Mouse (Mus musculus): Measurements from ENCODE around the gene Ccni. TPM values are rescaled to one million over a fixed set of nuclear protein-coding genes. Genes with fewer than 3 reads are reported as not detected.
A peak's percentile ranks its signal among the peaks of the same experiment; 100 is the strongest.

The Ccni gene
- 115 and 119 TPM in 2 replicates for polyA plus RNA-seq (2015; fragmentation: Nextera tagmentation; extraction: Ambion mirVana)

GRCm38 (mm10) chr5:93206109-93207005 lies at the start of gene Ccni, which contains the start of gene 2010109A12Rik:
TSS of gene Ccni (minus strand) at chr5:93206495.
TSS of gene 2010109A12Rik (plus strand) at chr5:93206518.
- Histone ChIP-seq H3K27me3 (replicated peaks) (no peaks in the 10 kb centered on the region), H3K27ac (replicated peaks) (peak within 1 kb of the TSS; percentile 92), H3K9me3 (replicated peaks) (no peaks in the 10 kb centered on the region), H3K4me2 (peak within 1 kb of the TSS; percentile 74), H3K9ac (replicated peaks) (peak within 1 kb of the TSS; percentile 88), H3K4me1 (peaks cover 23% of the 10 kb centered on the region), H3K4me3 (replicated peaks) (peak within 1 kb of the TSS; percentile 90), H3K36me3 (no peaks in the 10 kb centered on the region; the same call in 1 of the 2 replicates)
- under 1% methylated on average over 79 of the region's 79 CpGs for WGBS
- ATAC-seq (ENCODE audit: low FRiP score): peak; percentile 97

- Histone ChIP-seq H3K36me3 (no peaks in the 10 kb centered on the region), H3K9me3 (replicated peaks) (no peaks in the 10 kb centered on the region), H3K9ac (replicated peaks) (no peak overlapping the region), H3K27me3 (replicated peaks) (no peaks in the 10 kb centered on the region), H3K4me3 (replicated peaks) (no peak overlapping the region), H3K27ac (replicated peaks) (no peak overlapping the region), H3K4me2 (no peak overlapping the region), H3K4me1 (no peaks in the 10 kb centered on the region)
- no peak for ATAC-seq (ENCODE audit: low FRiP score)
- 87% methylated on average over 5 of the region's 5 CpGs for WGBS
Observed at GRCm38 (mm10) chr5:93255759-93256265, 49.5 kb upstream of the Ccni start.

- no peaks in the 10 kb centered on the region for H3K4me1 ChIP-seq
- H3K27ac ChIP-seq (replicated peaks): no peak overlapping the region
- H3K4me2 ChIP-seq: no peak overlapping the region
- no peaks in the 10 kb centered on the region for H3K27me3 ChIP-seq (replicated peaks)
- H3K4me3 ChIP-seq (replicated peaks): no peak overlapping the region
- no peaks in the 10 kb centered on the region for H3K9me3 ChIP-seq (replicated peaks)
- H3K9ac ChIP-seq (replicated peaks): no peak overlapping the region
- no peaks in the 10 kb centered on the region for H3K36me3 ChIP-seq
- WGBS: 88% methylated on average over 12 of the region's 12 CpGs
- no peak for ATAC-seq (ENCODE audit: low FRiP score)
Observed at GRCm38 (mm10) chr5:93251001-93251760, 44.9 kb upstream of the Ccni start.

GRCm38 (mm10) chr5:93249940-93250578 lies 43.8 kb upstream of the Ccni start:
- 82% methylated on average over 6 of the region's 6 CpGs for WGBS

GRCm38 (mm10) chr5:93245280-93245679 lies 39.0 kb upstream of the Ccni start:
- 37% methylated on average over 2 of the region's 2 CpGs for WGBS
- Histone ChIP-seq H3K9me3 (replicated peaks) (no peaks in the 10 kb centered on the region), H3K4me1 (no peaks in the 10 kb centered on the region), H3K9ac (replicated peaks) (no peak overlapping the region), H3K27ac (replicated peaks) (no peak overlapping the region), H3K27me3 (replicated peaks) (no peaks in the 10 kb centered on the region), H3K4me2 (no peak overlapping the region), H3K36me3 (no peaks in the 10 kb centered on the region), H3K4me3 (replicated peaks) (no peak overlapping the region)
- ATAC-seq (ENCODE audit: low FRiP score): peak; percentile 53

More at GRCm38 (mm10) chr5:93249940-93250578, 43.8 kb upstream of the Ccni start:
- Histone ChIP-seq H3K4me1 (no peaks in the 10 kb centered on the region), H3K36me3 (no peaks in the 10 kb centered on the region), H3K4me2 (no peak overlapping the region), H3K27ac (replicated peaks) (no peak overlapping the region), H3K9me3 (replicated peaks) (no peaks in the 10 kb centered on the region), H3K9ac (replicated peaks) (no peak overlapping the region), H3K4me3 (replicated peaks) (no peak overlapping the region), H3K27me3 (replicated peaks) (no peaks in the 10 kb centered on the region)
- no peak for ATAC-seq (ENCODE audit: low FRiP score)

- ATAC-seq (ENCODE audit: low FRiP score): no peak
- Histone ChIP-seq H3K4me1 (no peaks in the 10 kb centered on the region), H3K4me2 (no peak overlapping the region), H3K9ac (replicated peaks) (no peak overlapping the region), H3K9me3 (replicated peaks) (no peaks in the 10 kb centered on the region), H3K27ac (replicated peaks) (no peak overlapping the region), H3K4me3 (replicated peaks) (no peak overlapping the region), H3K27me3 (replicated peaks) (no peaks in the 10 kb centered on the region), H3K36me3 (no peaks in the 10 kb centered on the region)
- WGBS: 84% methylated on average over 8 of the region's 8 CpGs
Observed at GRCm38 (mm10) chr5:93239590-93240544, 33.6 kb upstream of the Ccni start.

- Histone ChIP-seq H3K27me3 (replicated peaks) (no peaks in the 10 kb centered on the region), H3K4me1 (no peaks in the 10 kb centered on the region), H3K36me3 (no peaks in the 10 kb centered on the region), H3K4me2 (no peak overlapping the region), H3K9ac (replicated peaks) (no peak overlapping the region), H3K9me3 (replicated peaks) (no peaks in the 10 kb centered on the region), H3K27ac (replicated peaks) (no peak overlapping the region), H3K4me3 (replicated peaks) (no peak overlapping the region)
- WGBS: 83% methylated on average over 4 of the region's 4 CpGs
- no peak for ATAC-seq (ENCODE audit: low FRiP score)
Observed at GRCm38 (mm10) chr5:93236541-93236940, 30.2 kb upstream of the Ccni start.

GRCm38 (mm10) chr5:93235888-93236287 lies 29.6 kb upstream of the Ccni start:
- no peaks in the 10 kb centered on the region for H3K27me3 ChIP-seq (replicated peaks)
- 69% methylated on average over 3 of the region's 3 CpGs for WGBS
- H3K9me3 ChIP-seq (replicated peaks): no peaks in the 10 kb centered on the region
- H3K4me3 ChIP-seq (replicated peaks): no peak overlapping the region
- H3K4me2 ChIP-seq: no peak overlapping the region
- ATAC-seq (ENCODE audit: low FRiP score): no peak
- no peaks in the 10 kb centered on the region for H3K4me1 ChIP-seq
- H3K36me3 ChIP-seq: no peaks in the 10 kb centered on the region
- no peak overlapping the region for H3K9ac ChIP-seq (replicated peaks)
- H3K27ac ChIP-seq (replicated peaks): no peak overlapping the region

- no peaks in the 10 kb centered on the region for H3K27me3 ChIP-seq (replicated peaks)
- no peak overlapping the region for H3K27ac ChIP-seq (replicated peaks)
- H3K36me3 ChIP-seq: no peaks in the 10 kb centered on the region
- ATAC-seq (ENCODE audit: low FRiP score): no peak
- WGBS: 92% methylated on average over 2 of the region's 2 CpGs
- no peak overlapping the region for H3K4me3 ChIP-seq (replicated peaks)
- H3K4me1 ChIP-seq: no peaks in the 10 kb centered on the region
- no peak overlapping the region for H3K4me2 ChIP-seq
- no peak overlapping the region for H3K9ac ChIP-seq (replicated peaks)
- no peaks in the 10 kb centered on the region for H3K9me3 ChIP-seq (replicated peaks)
Observed at GRCm38 (mm10) chr5:93234605-93235004, 28.3 kb upstream of the Ccni start.

- Histone ChIP-seq H3K27ac (replicated peaks) (no peak overlapping the region), H3K4me2 (no peak overlapping the region), H3K36me3 (no peaks in the 10 kb centered on the region), H3K4me3 (replicated peaks) (no peak overlapping the region), H3K9me3 (replicated peaks) (no peaks in the 10 kb centered on the region), H3K4me1 (no peaks in the 10 kb centered on the region), H3K9ac (replicated peaks) (no peak overlapping the region), H3K27me3 (replicated peaks) (no peaks in the 10 kb centered on the region)
- no peak for ATAC-seq (ENCODE audit: low FRiP score)
- 75% methylated on average over 4 of the region's 4 CpGs for WGBS
Observed at GRCm38 (mm10) chr5:93234130-93234529, 27.8 kb upstream of the Ccni start.

All from neural tube, embryonic 15.5 days (tissue).